Mouse (Mus musculus) neutrophil, adult 5-6 weeks (primary cell): ENCODE measurements around the gene Tpx2. TPM values are rescaled to one million over a fixed set of nuclear protein-coding genes. Genes with fewer than 3 reads are reported as not detected.

ENCODE experiments used
- ATAC-seq: fragments of 151-379, 151-347 bp; 2 replicates; pipeline ENCODE4 v1.8.0; 2017; ENCODE audit warnings: mild to moderate bottlenecking, moderate TSS enrichment; ENCODE audit not compliant: insufficient number of reproducible peaks, poor library complexity, low FRiP score, severe bottlenecking; ENCODE audit errors: extremely low read depth
- total RNA-seq: library from RNA; stranded (forward); fragments of 200-1000 nt; gene quantifications from 2 replicates; pipeline ENCODE4 v1.2.3, GENCODE M21; 2017

Tpx2 gene
- total RNA-seq, 1 experiment from 2014 or later, result 0.70 TPM

DNA sequence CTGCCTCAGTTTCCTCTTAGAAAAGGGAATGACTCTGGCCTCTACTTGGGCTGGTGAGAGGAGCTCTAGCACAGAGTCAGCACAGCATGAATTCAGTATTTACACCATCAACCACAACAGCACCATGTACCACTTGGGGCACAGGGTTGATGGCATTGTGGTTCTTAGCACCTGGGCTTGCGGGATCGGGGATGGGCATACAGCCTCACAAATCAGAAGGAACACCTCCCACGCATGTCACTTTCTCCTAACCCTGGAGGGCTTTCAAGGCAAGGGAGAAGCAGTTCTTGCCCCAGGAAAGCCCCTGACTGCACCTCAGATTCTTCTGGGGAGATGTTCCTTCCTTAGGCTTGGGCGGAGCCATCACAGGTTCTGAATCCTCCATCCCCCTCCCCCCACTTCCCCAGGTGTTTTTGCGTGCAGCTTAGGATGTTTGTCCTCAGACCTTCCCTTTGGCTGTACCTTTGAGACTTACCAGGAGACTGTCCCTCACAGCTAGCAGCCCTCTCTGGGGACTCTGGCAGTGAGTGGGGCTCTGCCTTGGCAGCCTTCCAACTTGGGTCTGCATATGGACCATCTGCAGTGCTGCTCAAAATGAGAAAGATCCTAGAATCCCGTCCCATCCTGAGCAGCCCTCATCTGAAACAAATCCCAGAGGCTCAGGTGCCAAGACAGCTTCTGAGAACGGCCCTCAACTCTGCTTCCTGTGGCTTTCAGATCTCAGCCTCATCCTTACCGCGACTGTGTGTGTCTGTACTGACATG is 58.7 kb downstream of the Tpx2 start:
- ATAC-seq, result no peak

DNA sequence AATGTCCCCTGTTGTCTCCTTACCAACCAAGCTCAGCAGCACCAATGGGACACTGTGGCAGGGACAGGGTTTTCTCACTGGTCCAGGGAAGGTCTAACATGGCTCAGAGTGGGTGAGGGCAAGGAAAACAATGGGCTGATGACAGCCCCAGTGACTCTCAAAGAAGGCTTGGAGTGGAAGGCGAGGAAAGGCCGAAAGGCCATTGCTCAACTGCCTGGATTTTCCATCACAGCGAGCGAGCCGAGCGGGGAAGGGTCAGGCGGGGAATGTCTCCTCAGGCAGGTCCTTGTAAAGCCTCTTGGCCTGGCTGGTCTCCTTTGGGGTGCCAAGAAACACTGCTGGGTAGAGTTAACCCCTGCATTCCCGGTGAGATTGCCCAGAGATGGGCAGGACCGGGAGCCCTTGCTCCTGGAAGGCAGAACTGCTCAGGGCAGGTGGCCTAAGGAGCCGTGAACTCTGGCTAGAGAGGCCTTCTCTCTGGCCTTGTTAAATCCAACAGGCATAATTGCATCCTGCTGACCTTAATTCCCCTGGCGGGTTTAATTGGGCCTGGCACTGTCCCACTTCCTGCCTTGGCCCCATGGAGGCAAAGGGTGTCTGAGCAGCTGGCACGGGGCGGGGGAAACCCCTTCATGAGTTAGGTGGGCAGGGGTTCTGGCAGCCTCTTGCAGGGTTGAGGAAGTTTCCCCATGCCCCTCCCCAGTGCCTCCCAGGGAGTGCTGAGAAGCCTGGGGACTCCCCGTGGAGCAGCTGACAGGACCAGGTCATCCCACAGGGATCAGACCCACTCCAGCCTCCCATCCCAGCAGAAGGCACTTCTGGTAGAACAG is 59.6 kb downstream of the Tpx2 start:
- no peak for ATAC-seq

GRCm38 (mm10) chr2:152909848-152910247 is 62.1 kb downstream of the Tpx2 start:
- ATAC-seq, result no peak

GRCm38 (mm10) chr2:152911031-152911430 is 63.3 kb downstream of the Tpx2 start, which contains the start of gene Mylk2:
Gene Mylk2, plus strand, starts transcription at chr2:152911352.
- no peak for ATAC-seq

DNA sequence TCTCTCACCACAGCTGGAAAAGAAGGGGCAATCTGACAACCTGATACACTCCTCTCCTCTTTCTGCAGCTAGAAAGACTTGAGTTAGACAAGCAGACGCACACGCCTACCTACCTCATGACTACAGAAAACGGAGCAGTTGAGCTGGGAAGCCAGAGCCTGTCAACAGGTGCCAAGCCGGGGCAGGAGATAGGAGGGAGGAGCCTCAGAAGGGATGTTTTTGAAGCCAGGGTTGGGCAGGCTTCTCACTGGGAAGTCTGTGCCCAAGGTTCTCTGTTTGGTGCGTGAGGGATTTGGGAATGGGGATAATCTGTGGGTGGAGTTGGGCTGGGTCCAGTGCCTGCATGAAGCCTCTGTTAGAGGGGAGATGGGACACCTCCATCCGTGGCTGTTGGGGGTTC is 63.7 kb downstream of the Tpx2 start:
- no peak for ATAC-seq

- no peak for ATAC-seq
Measured at GRCm38 (mm10) chr2:152913471-152913870, 65.7 kb downstream of the Tpx2 start.

- peak; percentile 69 for ATAC-seq
Measured at GRCm38 (mm10) chr2:152914310-152915120, 66.8 kb downstream of the Tpx2 start.

DNA sequence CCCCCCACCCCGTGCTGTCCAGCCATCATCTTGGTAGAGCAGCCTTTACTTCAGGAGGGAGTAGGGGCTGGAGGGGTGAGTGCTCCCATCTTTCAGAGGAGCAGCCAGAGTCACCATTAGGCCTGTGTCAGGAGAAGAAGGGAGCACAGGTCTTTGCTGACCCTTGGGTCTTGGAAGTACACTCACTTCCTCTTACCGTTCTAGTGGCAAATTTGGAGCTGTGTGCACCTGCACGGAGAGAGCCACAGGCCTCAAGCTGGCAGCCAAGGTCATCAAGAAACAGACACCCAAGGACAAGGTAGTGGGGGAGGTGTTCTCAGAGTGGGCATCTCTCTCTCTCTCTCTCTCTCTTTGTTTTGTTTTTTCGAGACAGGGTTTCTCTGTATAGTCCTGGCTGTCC is 67.7 kb downstream of the Tpx2 start:
- ATAC-seq, result no peak

DNA sequence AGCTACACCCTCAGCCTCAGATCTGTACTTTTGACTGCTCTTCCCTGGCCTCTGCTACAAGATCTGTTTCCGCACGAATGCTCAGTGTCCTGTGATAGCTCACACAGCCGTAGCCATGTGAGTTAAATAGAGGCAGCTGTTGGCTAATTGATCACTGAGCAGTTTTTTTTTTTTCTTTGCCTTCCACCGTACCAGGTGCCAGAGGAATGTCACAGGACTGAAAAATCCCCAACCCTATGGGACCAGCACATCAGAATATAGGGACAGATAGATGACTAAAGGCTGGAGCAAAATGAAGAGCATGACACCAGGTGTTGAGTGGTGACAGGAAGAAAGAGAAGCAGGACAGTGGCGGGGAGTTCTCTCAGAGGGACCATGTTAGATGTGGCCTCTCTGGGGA is 68.3 kb downstream of the Tpx2 start:
- no peak for ATAC-seq

DNA sequence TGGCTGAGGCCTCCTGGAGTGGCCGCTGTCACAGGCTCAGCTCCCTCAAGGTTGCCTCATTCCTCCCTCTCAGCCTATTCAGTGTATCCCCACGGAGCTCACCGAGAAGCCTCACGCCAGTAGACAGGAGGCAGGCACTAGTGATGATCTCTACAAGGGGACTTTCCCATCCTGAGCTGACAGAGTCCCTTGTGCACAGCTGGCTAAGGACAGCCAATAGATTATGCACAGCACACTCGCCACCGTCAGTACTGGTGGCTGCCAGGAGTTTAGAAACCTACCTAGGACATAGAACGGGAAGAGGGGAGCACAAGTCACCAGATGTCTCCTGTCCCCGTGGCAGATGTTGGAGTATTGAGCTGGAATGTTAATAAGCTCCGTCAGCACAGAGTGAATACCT is 69.9 kb downstream of the Tpx2 start:
- ATAC-seq, result no peak

GRCm38 (mm10) chr2:152922376-152922775 is 74.6 kb downstream of the Tpx2 start:
- no peak for ATAC-seq

DNA sequence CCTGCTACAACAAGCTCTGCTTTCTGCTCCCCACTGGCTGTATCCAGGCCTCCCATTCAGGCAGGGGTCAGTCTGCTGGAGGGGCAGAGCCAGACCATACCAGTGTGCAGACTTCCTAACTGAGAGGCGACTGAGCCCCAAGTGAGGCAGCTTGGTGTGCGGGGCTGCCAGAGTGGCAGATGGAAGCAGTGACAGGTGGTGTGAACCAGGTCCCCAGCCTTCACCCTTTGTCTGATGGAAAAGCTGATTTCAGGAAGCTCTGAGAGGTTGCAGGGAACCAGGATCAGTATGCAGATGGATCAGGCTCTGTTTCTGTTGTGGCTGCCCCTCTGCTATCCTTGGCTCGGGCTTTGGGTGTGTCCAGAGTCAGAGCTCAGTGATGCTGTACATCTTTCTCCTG is 75.9 kb downstream of the Tpx2 start:
- ATAC-seq, result no peak

- no peak for ATAC-seq
Measured at GRCm38 (mm10) chr2:152924128-152924527, 76.4 kb downstream of the Tpx2 start.

GRCm38 (mm10) chr2:152924543-152924942 is 76.8 kb downstream of the Tpx2 start:
- no peak for ATAC-seq

- no peak for ATAC-seq
Measured at GRCm38 (mm10) chr2:152925189-152925872, 77.6 kb downstream of the Tpx2 start.

GRCm38 (mm10) chr2:152926896-152927295 is 79.1 kb downstream of the Tpx2 start:
- ATAC-seq, result no peak

- ATAC-seq, result no peak
Measured at GRCm38 (mm10) chr2:152927371-152927770, 79.6 kb downstream of the Tpx2 start.

GRCm38 (mm10) chr2:152928219-152928987 is 80.6 kb downstream of the Tpx2 start:
- ATAC-seq, result no peak
